In genomic region chr1:34459284-34460060, GRCm38 (mm10) we compare ENCODE assay signal across 8 mouse cellular contexts. TPM values are rescaled to one million over a fixed set of nuclear protein-coding genes. Genes with fewer than 3 reads are reported as not detected.
DNase-seq lines count a peak whose midpoint lies in the region; ATAC-seq lines count a peak whose summit lies in the region.

Gene Ptpn18, plus strand, starts transcription at chr1:34459762.

- intact Hi-C loops in left cerebral cortex, postnatal 14 days (cut with DNase I), result no loop called here

- ATAC-seq in intestine, embryonic 14.5 days (replicated peaks; ENCODE audit: low FRiP score, low TSS enrichment, low read depth), result peak; percentile 91

- peak within 1 kb of the TSS; percentile 43 for H3K9ac ChIP-seq in intestine, embryonic 14.5 days (ENCODE audit: low read length)

- H3K4me2 ChIP-seq in intestine, embryonic 14.5 days (ENCODE audit: low read length), result peak within 1 kb of the TSS; percentile 88

- no peaks in the 10 kb centered on the region for H3K9me3 ChIP-seq in intestine, embryonic 14.5 days (ENCODE audit: control insufficient read depth, low read length)

- peaks cover 29% of the 10 kb centered on the region for H3K27me3 ChIP-seq in intestine, embryonic 14.5 days (replicated peaks; ENCODE audit: control insufficient read depth, insufficient read depth, low read length)

- peak; percentile 92 to 98 for DNase-seq in adrenal gland, adult (ENCODE audit: inconsistent age in 2 of 2, low spot score in 1 of 2)
- DNase-seq in embryo, embryonic 10.5 days (ENCODE audit: low spot score), result peak; percentile 95
- DNase-seq in gastrocnemius, postnatal 25 days, result peak; percentile 83
- peak; percentile 98 for DNase-seq in intestine, embryonic 14.5 days (ENCODE audit: low spot score)
- DNase-seq in left cerebral cortex, postnatal 14 days (ENCODE audit: low spot score in 2 of 2), result peak; percentile 81 to 89
- DNase-seq in mesoderm, embryonic 11.5 days (ENCODE audit: low read depth, low spot score), result peak; percentile 90
- DNase-seq in right cerebral cortex, postnatal 36 days (ENCODE audit: low spot score in 2 of 2), result peak; percentile 77 to 79
- DNase-seq in yolk sac, embryonic 10.5 days (ENCODE audit: low spot score), result peak; percentile 90

- no peaks in the 10 kb centered on the region for H3K36me3 ChIP-seq in intestine, embryonic 14.5 days (ENCODE audit: control insufficient read depth, insufficient read depth, low read length)

- no peak within 1 kb of the TSS for H3K27ac ChIP-seq in intestine, embryonic 14.5 days (ENCODE audit: low read depth)

- H3K4me1 ChIP-seq in intestine, embryonic 14.5 days (replicated peaks; ENCODE audit: control insufficient read depth, insufficient read depth, low read length), result 0 out of 2 replicates have a peak, but pooled peaks cover 3% of the 10 kb centered on the region

- H3K4me3 ChIP-seq in intestine, embryonic 14.5 days (ENCODE audit: low read depth, low read length), result peak within 1 kb of the TSS; percentile 52

- under 1% methylated on average over 48 of the region's 48 CpGs for WGBS in intestine, embryonic 14.5 days

RNA-seq across cellular contexts. Expression of gene Ptpn18, which starts in this region (rescaled TPM):
- 1 to 10 TPM; 2.1 to 2.3 TPM for total RNA-seq in gastrocnemius, postnatal 25 days (2021)
- polyA plus RNA-seq in intestine, embryonic 14.5 days (2014; fragmentation: Nextera tagmentation; extraction: Ambion mirVana), result 19.3 and 22.1 TPM in 2 replicates
- 1 to 10 TPM; 2.5 to 4.7 TPM for total RNA-seq in left cerebral cortex, postnatal 14 days (2021)
